Mouse (Mus musculus): ENCODE results near the gene Rbms3. TPM values are rescaled to one million over a fixed set of nuclear protein-coding genes. Genes with fewer than 3 reads are reported as not detected.

The Rbms3 gene
- total RNA-seq, 1 experiment: 2.2 TPM

DNA sequence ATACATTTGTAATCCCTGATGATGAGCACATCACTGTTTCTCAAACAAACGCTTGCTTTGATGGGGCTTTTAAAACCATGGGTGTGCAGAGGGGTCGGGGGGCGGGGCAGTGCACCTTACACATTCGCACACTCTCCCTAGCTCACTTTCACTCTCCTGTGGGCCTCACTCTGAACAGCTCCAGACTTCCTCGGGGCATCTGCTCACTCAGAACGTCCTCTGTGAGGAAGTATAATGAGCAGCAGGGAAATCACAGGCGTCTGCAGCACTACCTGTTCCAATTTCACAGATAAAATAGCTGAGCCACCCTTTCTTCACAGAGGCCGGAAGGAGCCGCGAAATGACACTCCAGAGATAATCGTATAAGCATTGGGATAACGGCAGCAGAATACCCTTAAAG, 611.4 kb downstream of the Rbms3 start:
- Histone ChIP-seq H3K9ac (ENCODE audit: insufficient read depth, low read depth, low read length, poor library complexity, severe bottlenecking) (no peak overlapping the region), H3K9me3 (ENCODE audit: control insufficient read depth, insufficient read depth, low read depth, low read length) (no peaks in the 10 kb centered on the region), H3K4me1 (ENCODE audit: control insufficient read depth in 2 of 2, insufficient read depth in 2 of 2, low read length in 2 of 2, poor library complexity in 1 of 2) (no peaks in the 10 kb centered on the region), H3K36me3 (ENCODE audit: control insufficient read depth, insufficient read depth, low read length, poor library complexity, severe bottlenecking) (no peaks in the 10 kb centered on the region), H3K4me3 (ENCODE audit: insufficient read depth in 1 of 2, low read depth in 1 of 2, low read length in 2 of 2, poor library complexity in 1 of 2, severe bottlenecking in 1 of 2) (no peak overlapping the region), H3K27ac (ENCODE audit: insufficient read depth, low read depth, low read length, poor library complexity, severe bottlenecking) (no peak overlapping the region)
- in situ Hi-C loops (cut with MboI; ENCODE audit: low sequenced_read_pairs in 2 of 2, unreplicated experiment in 2 of 2): no loop called here
- DNase-seq (ENCODE audit: low read depth, low spot score): no peak
- TF ChIP-seq ZNF384 (IDR thresholded peaks at IDR 0.05; ENCODE audit: low read depth, low read length) (no peak), CHD2 (IDR thresholded peaks at IDR 0.05; ENCODE audit: low read depth, low read length) (no peak), HCFC1 (IDR thresholded peaks at IDR 0.05; ENCODE audit: borderline replicate concordance, insufficient read depth, low read length) (no peak), ZC3H11A (IDR thresholded peaks at IDR 0.05; ENCODE audit: borderline replicate concordance, low read depth, low read length) (no peak), MAFK (IDR thresholded peaks at IDR 0.05; ENCODE audit: insufficient read depth, low read depth, low read length) (no peak)

DNA sequence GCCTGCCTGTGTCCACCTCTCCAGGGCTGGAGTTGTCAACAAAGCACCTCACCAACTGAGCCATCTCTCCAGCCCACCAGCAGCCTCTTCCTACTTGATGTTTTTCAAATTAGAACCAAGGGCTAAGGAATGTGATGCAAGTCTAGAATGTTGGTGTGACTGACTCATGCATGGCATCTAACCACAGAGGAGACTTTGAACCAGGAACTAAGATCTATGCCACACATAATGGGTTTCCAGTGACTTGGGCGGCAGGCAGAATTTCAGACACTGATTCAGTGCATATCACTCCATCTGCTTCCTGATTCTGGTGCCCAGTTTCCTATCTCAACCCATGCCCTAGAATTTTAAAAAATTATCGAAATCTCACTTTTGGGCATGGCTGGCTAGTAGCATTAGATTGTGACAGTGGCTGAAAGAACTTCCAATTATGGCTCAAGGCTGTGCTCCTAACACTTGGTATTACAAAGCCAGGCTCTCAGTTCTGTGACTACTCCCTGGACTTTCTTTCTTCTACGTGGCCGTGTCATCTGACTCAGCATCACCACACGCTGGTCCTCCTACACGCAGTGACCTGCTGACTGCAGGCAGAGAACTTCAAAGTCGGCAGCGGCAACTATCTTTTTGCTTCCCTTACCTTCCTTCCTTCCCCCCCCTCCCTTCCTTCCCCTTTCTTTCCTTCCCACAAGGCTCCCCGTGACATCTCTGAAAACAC, 613.0 kb downstream of the Rbms3 start:
- TF ChIP-seq ZNF384 (IDR thresholded peaks at IDR 0.05; ENCODE audit: low read depth, low read length) (no peak), CHD2 (IDR thresholded peaks at IDR 0.05; ENCODE audit: low read depth, low read length) (no peak), ZC3H11A (IDR thresholded peaks at IDR 0.05; ENCODE audit: borderline replicate concordance, low read depth, low read length) (no peak), HCFC1 (IDR thresholded peaks at IDR 0.05; ENCODE audit: borderline replicate concordance, insufficient read depth, low read length) (no peak), MAFK (IDR thresholded peaks at IDR 0.05; ENCODE audit: insufficient read depth, low read depth, low read length) (no peak)
- Histone ChIP-seq H3K4me1 (ENCODE audit: control insufficient read depth in 2 of 2, insufficient read depth in 2 of 2, low read length in 2 of 2, poor library complexity in 1 of 2) (no peaks in the 10 kb centered on the region), H3K4me3 (ENCODE audit: insufficient read depth in 1 of 2, low read depth in 1 of 2, low read length in 2 of 2, poor library complexity in 1 of 2, severe bottlenecking in 1 of 2) (no peak overlapping the region), H3K9me3 (ENCODE audit: control insufficient read depth, insufficient read depth, low read depth, low read length) (no peaks in the 10 kb centered on the region), H3K27ac (ENCODE audit: insufficient read depth, low read depth, low read length, poor library complexity, severe bottlenecking) (no peak overlapping the region), H3K36me3 (ENCODE audit: control insufficient read depth, insufficient read depth, low read length, poor library complexity, severe bottlenecking) (no peaks in the 10 kb centered on the region), H3K9ac (ENCODE audit: insufficient read depth, low read depth, low read length, poor library complexity, severe bottlenecking) (no peak overlapping the region)
- no peak for DNase-seq (ENCODE audit: low read depth, low spot score)
- in situ Hi-C loops (cut with MboI; ENCODE audit: low sequenced_read_pairs in 2 of 2, unreplicated experiment in 2 of 2): no loop called here

DNA sequence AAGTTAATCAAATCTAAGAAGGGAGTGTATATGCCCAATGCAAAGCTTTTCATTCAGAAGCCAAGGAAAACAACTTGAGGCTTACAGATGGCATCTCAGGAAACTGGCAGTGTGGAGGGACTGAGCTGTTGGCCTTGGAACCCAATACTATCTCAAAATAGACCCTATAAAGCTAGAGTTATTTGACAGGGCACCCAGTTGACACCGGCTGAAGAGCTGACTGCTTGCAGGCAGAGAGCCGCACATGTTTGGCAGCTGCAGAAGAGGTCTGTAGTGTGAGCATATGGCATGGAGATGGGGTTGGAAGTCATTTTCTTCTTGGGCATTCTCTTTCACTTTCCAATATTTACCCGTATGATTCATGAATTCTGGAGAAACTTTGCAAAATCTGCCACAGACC, 616.3 kb downstream of the Rbms3 start:
- Histone ChIP-seq H3K27ac (ENCODE audit: insufficient read depth, low read depth, low read length, poor library complexity, severe bottlenecking) (no peak overlapping the region), H3K9ac (ENCODE audit: insufficient read depth, low read depth, low read length, poor library complexity, severe bottlenecking) (no peak overlapping the region), H3K4me1 (ENCODE audit: control insufficient read depth in 2 of 2, insufficient read depth in 2 of 2, low read length in 2 of 2, poor library complexity in 1 of 2) (no peaks in the 10 kb centered on the region), H3K36me3 (ENCODE audit: control insufficient read depth, insufficient read depth, low read length, poor library complexity, severe bottlenecking) (no peaks in the 10 kb centered on the region), H3K4me3 (ENCODE audit: insufficient read depth in 1 of 2, low read depth in 1 of 2, low read length in 2 of 2, poor library complexity in 1 of 2, severe bottlenecking in 1 of 2) (no peak overlapping the region), H3K9me3 (ENCODE audit: control insufficient read depth, insufficient read depth, low read depth, low read length) (no peaks in the 10 kb centered on the region)
- TF ChIP-seq HCFC1 (IDR thresholded peaks at IDR 0.05; ENCODE audit: borderline replicate concordance, insufficient read depth, low read length) (no peak), ZC3H11A (IDR thresholded peaks at IDR 0.05; ENCODE audit: borderline replicate concordance, low read depth, low read length) (no peak)
- in situ Hi-C loops (cut with MboI; ENCODE audit: low sequenced_read_pairs in 2 of 2, unreplicated experiment in 2 of 2): no loop called here
- no peak for DNase-seq (ENCODE audit: low read depth, low spot score)

DNA sequence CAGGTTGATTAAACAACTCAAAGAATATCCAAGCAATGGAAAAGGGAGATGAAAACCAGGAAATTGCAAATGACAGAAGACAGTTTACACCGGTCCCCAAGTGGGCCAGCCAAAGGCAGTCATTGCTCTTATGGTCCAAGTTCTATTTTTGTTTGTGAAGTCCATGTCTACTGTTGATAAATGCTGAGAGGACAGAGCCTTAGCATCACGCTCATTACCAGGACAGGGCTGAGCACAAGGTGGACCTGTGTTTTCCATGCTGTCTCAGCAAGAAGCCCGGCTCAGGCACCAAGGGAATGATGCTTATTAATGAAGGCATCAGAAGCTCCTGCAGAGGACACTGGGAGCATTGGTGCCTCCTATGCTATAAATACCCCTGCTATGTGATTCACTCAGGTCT, 618.9 kb downstream of the Rbms3 start:
- in situ Hi-C loops (cut with MboI; ENCODE audit: low sequenced_read_pairs in 2 of 2, unreplicated experiment in 2 of 2): no loop called here
- Histone ChIP-seq H3K4me1 (ENCODE audit: control insufficient read depth in 2 of 2, insufficient read depth in 2 of 2, low read length in 2 of 2, poor library complexity in 1 of 2) (no peaks in the 10 kb centered on the region), H3K4me3 (ENCODE audit: insufficient read depth in 1 of 2, low read depth in 1 of 2, low read length in 2 of 2, poor library complexity in 1 of 2, severe bottlenecking in 1 of 2) (no peak overlapping the region), H3K36me3 (ENCODE audit: control insufficient read depth, insufficient read depth, low read length, poor library complexity, severe bottlenecking) (no peaks in the 10 kb centered on the region), H3K9ac (ENCODE audit: insufficient read depth, low read depth, low read length, poor library complexity, severe bottlenecking) (no peak overlapping the region), H3K27ac (ENCODE audit: insufficient read depth, low read depth, low read length, poor library complexity, severe bottlenecking) (no peak overlapping the region), H3K9me3 (ENCODE audit: control insufficient read depth, insufficient read depth, low read depth, low read length) (no peaks in the 10 kb centered on the region)
- TF ChIP-seq ZC3H11A (IDR thresholded peaks at IDR 0.05; ENCODE audit: borderline replicate concordance, low read depth, low read length) (no peak), MAFK (IDR thresholded peaks at IDR 0.05; ENCODE audit: insufficient read depth, low read depth, low read length) (no peak), ZNF384 (IDR thresholded peaks at IDR 0.05; ENCODE audit: low read depth, low read length) (no peak), HCFC1 (IDR thresholded peaks at IDR 0.05; ENCODE audit: borderline replicate concordance, insufficient read depth, low read length) (no peak), CHD2 (IDR thresholded peaks at IDR 0.05; ENCODE audit: low read depth, low read length) (no peak)
- DNase-seq (ENCODE audit: low read depth, low spot score): no peak

DNA sequence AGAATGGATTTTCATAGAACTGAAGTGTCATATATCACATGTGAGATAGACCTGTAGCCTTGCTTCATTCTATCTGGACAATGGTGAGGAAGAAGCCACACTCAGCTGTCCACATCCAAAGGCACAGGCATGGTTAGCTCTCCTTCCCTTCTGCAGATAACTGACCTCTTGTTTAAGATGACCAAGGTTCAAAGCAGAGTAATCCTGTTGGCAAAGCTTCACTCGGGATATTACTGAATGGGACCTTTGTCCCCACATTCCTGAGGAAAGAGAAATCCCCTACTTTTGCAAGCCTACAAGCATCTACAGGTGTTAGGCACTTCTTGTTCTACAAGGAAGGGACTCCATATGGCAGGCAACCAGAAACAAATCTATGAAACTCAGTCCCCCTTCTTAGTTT, 621.5 kb downstream of the Rbms3 start:
- Histone ChIP-seq H3K9me3 (ENCODE audit: control insufficient read depth, insufficient read depth, low read depth, low read length) (no peaks in the 10 kb centered on the region), H3K9ac (ENCODE audit: insufficient read depth, low read depth, low read length, poor library complexity, severe bottlenecking) (no peak overlapping the region), H3K4me1 (ENCODE audit: control insufficient read depth in 2 of 2, insufficient read depth in 2 of 2, low read length in 2 of 2, poor library complexity in 1 of 2) (no peaks in the 10 kb centered on the region), H3K4me3 (ENCODE audit: insufficient read depth in 1 of 2, low read depth in 1 of 2, low read length in 2 of 2, poor library complexity in 1 of 2, severe bottlenecking in 1 of 2) (no peak overlapping the region), H3K27ac (ENCODE audit: insufficient read depth, low read depth, low read length, poor library complexity, severe bottlenecking) (no peak overlapping the region), H3K36me3 (ENCODE audit: control insufficient read depth, insufficient read depth, low read length, poor library complexity, severe bottlenecking) (no peaks in the 10 kb centered on the region)
- no peak for TF ChIP-seq MAFK (IDR thresholded peaks at IDR 0.05; ENCODE audit: insufficient read depth, low read depth, low read length)
- TF ChIP-seq ZNF384 (IDR thresholded peaks at IDR 0.05; ENCODE audit: low read depth, low read length): no peak
- TF ChIP-seq CHD2 (IDR thresholded peaks at IDR 0.05; ENCODE audit: low read depth, low read length): no peak
- TF ChIP-seq ZC3H11A (IDR thresholded peaks at IDR 0.05; ENCODE audit: borderline replicate concordance, low read depth, low read length): no peak
- no peak for TF ChIP-seq HCFC1 (IDR thresholded peaks at IDR 0.05; ENCODE audit: borderline replicate concordance, insufficient read depth, low read length)
- in situ Hi-C loops (cut with MboI; ENCODE audit: low sequenced_read_pairs in 2 of 2, unreplicated experiment in 2 of 2): no loop called here
- DNase-seq (ENCODE audit: low read depth, low spot score): no peak

All from ES-E14 (cell line).